Mouse (Mus musculus): ENCODE results near the gene Cnih1. TPM values are rescaled to one million over a fixed set of nuclear protein-coding genes. Genes with fewer than 3 reads are reported as not detected.
"Not testable (repeated sequence)": the region's sequence is repeated elsewhere in the genome, so short reads cannot be mapped to it uniquely, and the experiment has no call there.

Gene Cnih1
- polyA plus RNA-seq, 1 experiment from 2014 or later: 224 TPM

DNA sequence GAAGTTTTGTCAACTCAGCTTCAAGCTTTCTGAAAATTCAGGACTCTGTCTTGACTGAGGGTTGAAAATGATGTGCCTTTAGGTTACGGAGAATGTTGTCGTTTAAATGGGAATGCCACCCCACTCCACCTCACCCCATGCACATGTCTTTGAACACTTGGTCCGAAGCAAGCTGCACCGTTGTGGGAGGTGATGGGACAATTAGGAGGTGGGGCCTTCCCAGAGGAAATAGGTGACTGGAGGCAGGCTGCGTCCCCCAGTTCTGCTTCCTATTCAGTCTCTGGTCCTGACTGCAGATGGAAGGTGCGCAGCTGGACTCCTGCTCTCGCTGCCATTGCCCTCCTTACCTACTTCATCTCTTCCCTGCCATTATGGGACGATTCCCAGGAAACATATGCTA is 32.4 kb downstream of the Cnih1 start:
- H3K9ac ChIP-seq (ENCODE audit: low read length): no peak overlapping the region
- no peak overlapping the region for H3K4me3 ChIP-seq (ENCODE audit: low read depth, low read length)
- no peak for ATAC-seq (ENCODE audit: insufficient read depth, low FRiP score, low TSS enrichment)
- WGBS: 90% methylated on average over 8 of the region's 8 CpGs
- H3K27ac ChIP-seq (ENCODE audit: low read depth, low read length): no peak overlapping the region
- no peak for DNase-seq (ENCODE audit: low spot score)
- no peaks in the 10 kb centered on the region for H3K36me3 ChIP-seq (ENCODE audit: control insufficient read depth, insufficient read depth, low read length)
- H3K4me1 ChIP-seq (ENCODE audit: control insufficient read depth, insufficient read depth, low read length): peaks cover under 1% of the 10 kb centered on the region; the same call in 1 of the 2 replicates
- H3K27me3 ChIP-seq (ENCODE audit: control insufficient read depth, insufficient read depth, low read length): no peaks in the 10 kb centered on the region
- no peaks in the 10 kb centered on the region for H3K9me3 ChIP-seq (ENCODE audit: control insufficient read depth, low read length)
- no peak overlapping the region for H3K4me2 ChIP-seq (ENCODE audit: low read depth)

DNA sequence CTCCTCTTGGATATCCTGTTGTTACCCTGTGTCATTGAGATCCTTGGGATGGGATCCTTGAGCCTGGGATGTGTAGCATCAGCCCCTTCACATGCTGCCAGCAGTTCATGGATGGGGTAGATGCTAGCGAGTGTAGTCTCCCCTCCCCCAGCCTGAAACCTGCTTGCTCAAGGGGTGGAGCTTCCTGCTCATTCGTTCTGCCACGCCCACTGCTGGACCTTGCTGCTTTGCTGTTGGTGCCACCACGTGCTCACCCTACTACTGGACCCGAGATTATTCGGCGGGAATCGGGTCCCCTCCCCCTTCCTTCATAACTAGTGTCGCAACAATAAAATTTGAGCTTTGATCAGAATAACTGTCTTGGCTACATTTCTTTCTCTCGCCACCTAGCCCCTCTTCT is 33.8 kb downstream of the Cnih1 start:
- H3K27ac ChIP-seq (ENCODE audit: low read depth, low read length); DNase-seq (ENCODE audit: low spot score); H3K27me3 ChIP-seq (ENCODE audit: control insufficient read depth, insufficient read depth, low read length); H3K4me1 ChIP-seq (ENCODE audit: control insufficient read depth, insufficient read depth, low read length); H3K9ac ChIP-seq (ENCODE audit: low read length); H3K9me3 ChIP-seq (ENCODE audit: control insufficient read depth, low read length); H3K4me2 ChIP-seq (ENCODE audit: low read depth); ATAC-seq (ENCODE audit: insufficient read depth, low FRiP score, low TSS enrichment); H3K4me3 ChIP-seq (ENCODE audit: low read depth, low read length); H3K36me3 ChIP-seq (ENCODE audit: control insufficient read depth, insufficient read depth, low read length): not testable (repeated sequence)
- WGBS: 60% methylated on average over 8 of the region's 10 CpGs

GRCm38 (mm10) chr14:46745413-46745812 is 42.8 kb downstream of the Cnih1 start:
- Histone ChIP-seq H3K4me2 (ENCODE audit: low read depth) (no peak overlapping the region), H3K27me3 (ENCODE audit: control insufficient read depth, insufficient read depth, low read length) (no peaks in the 10 kb centered on the region), H3K36me3 (ENCODE audit: control insufficient read depth, insufficient read depth, low read length) (no peaks in the 10 kb centered on the region), H3K27ac (ENCODE audit: low read depth, low read length) (no peak overlapping the region), H3K9ac (ENCODE audit: low read length) (no peak overlapping the region), H3K9me3 (ENCODE audit: control insufficient read depth, low read length) (no peaks in the 10 kb centered on the region), H3K4me3 (ENCODE audit: low read depth, low read length) (no peak overlapping the region), H3K4me1 (ENCODE audit: control insufficient read depth, insufficient read depth, low read length) (no peaks in the 10 kb centered on the region)
- no peak for DNase-seq (ENCODE audit: low spot score)
- no peak for ATAC-seq (ENCODE audit: insufficient read depth, low FRiP score, low TSS enrichment)
- 90% methylated on average over 8 of the region's 8 CpGs for WGBS

- Histone ChIP-seq H3K36me3 (ENCODE audit: control insufficient read depth, insufficient read depth, low read length) (no peaks in the 10 kb centered on the region), H3K9me3 (ENCODE audit: control insufficient read depth, low read length) (no peaks in the 10 kb centered on the region), H3K27ac (ENCODE audit: low read depth, low read length) (no peak overlapping the region), H3K27me3 (ENCODE audit: control insufficient read depth, insufficient read depth, low read length) (no peaks in the 10 kb centered on the region), H3K9ac (ENCODE audit: low read length) (no peak overlapping the region), H3K4me3 (ENCODE audit: low read depth, low read length) (no peak overlapping the region), H3K4me2 (ENCODE audit: low read depth) (no peak overlapping the region), H3K4me1 (ENCODE audit: control insufficient read depth, insufficient read depth, low read length) (no peaks in the 10 kb centered on the region)
- 87% methylated on average over 2 of the region's 2 CpGs for WGBS
- DNase-seq (ENCODE audit: low spot score): no peak
- no peak for ATAC-seq (ENCODE audit: insufficient read depth, low FRiP score, low TSS enrichment)
Observed at GRCm38 (mm10) chr14:46742674-46743073, 45.5 kb downstream of the Cnih1 start.

- H3K27me3 ChIP-seq (ENCODE audit: control insufficient read depth, insufficient read depth, low read length); H3K36me3 ChIP-seq (ENCODE audit: control insufficient read depth, insufficient read depth, low read length); DNase-seq (ENCODE audit: low spot score); H3K27ac ChIP-seq (ENCODE audit: low read depth, low read length); H3K4me2 ChIP-seq (ENCODE audit: low read depth); ATAC-seq (ENCODE audit: insufficient read depth, low FRiP score, low TSS enrichment); H3K9ac ChIP-seq (ENCODE audit: low read length); H3K4me3 ChIP-seq (ENCODE audit: low read depth, low read length); H3K4me1 ChIP-seq (ENCODE audit: control insufficient read depth, insufficient read depth, low read length); H3K9me3 ChIP-seq (ENCODE audit: control insufficient read depth, low read length): not testable (repeated sequence)
Observed at GRCm38 (mm10) chr14:46737346-46737745, 50.9 kb downstream of the Cnih1 start.

DNA sequence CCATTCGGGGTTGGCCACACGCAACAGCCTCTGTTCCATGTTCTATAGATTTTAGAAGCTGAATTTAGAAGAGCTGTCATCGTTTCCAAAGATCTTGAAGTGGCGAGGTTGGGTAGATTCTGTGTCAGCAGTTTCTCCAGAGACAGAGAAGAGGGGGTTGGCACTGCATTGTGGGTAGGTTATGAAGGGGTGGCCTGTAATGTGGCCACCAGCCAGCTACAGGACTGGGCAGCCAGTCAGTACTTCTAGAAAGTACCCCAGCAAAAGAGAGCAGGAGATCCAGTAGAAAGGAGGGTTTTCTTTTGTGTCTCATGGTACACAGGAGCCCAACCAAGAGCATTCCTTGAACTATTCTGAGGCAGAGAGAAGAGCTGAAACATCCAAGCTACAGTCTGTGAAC is 51.8 kb downstream of the Cnih1 start:
- 90% methylated on average over 4 of the region's 4 CpGs for WGBS

DNA sequence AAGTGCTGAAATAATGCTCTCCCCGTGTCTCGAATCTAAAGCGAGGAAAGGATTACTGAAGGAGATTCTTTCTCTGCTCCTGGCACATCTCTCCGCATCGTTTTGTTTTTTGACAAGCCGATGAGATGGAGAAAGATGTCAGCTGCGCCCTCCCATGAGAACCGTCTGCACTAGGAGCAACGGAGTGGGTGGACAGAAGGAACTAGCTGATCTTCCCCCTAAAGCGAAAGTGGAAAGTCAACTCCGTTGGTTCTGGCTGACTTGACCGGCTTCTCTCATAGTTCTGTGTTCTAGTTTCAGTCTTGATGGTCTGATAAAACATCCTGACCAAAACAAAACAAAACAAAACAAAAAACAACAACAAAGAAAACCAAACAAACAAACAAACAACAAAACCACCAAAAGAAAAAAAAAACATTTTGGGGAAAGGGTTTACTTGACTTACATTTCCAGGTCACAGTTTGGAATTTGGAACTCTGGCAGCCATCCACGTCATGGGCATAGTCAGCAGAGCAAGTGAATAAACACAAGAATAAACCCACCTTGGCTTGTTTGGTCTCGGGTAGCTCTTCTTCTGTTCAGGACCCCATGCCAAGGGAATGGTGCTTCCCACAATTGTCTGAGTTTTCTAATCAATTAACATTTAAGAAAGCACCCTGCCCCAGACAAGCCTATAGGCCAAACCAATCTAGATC is 53.3 kb downstream of the Cnih1 start:
- no peak overlapping the region for H3K4me2 ChIP-seq (ENCODE audit: low read depth)
- ATAC-seq (ENCODE audit: insufficient read depth, low FRiP score, low TSS enrichment) (no peak), DNase-seq (ENCODE audit: low spot score) (no peak)
- H3K27me3 ChIP-seq (ENCODE audit: control insufficient read depth, insufficient read depth, low read length): no peaks in the 10 kb centered on the region
- no peak overlapping the region for H3K27ac ChIP-seq (ENCODE audit: low read depth, low read length)
- H3K36me3 ChIP-seq (ENCODE audit: control insufficient read depth, insufficient read depth, low read length): no peaks in the 10 kb centered on the region
- H3K9ac ChIP-seq (ENCODE audit: low read length): no peak overlapping the region
- H3K9me3 ChIP-seq (ENCODE audit: control insufficient read depth, low read length): no peaks in the 10 kb centered on the region
- no peaks in the 10 kb centered on the region for H3K4me1 ChIP-seq (ENCODE audit: control insufficient read depth, insufficient read depth, low read length)
- WGBS: 87% methylated on average over 14 of the region's 14 CpGs
- no peak overlapping the region for H3K4me3 ChIP-seq (ENCODE audit: low read depth, low read length)

More for the DNA sequence above, 51.8 kb downstream of the Cnih1 start:
- no peaks in the 10 kb centered on the region for H3K9me3 ChIP-seq (ENCODE audit: control insufficient read depth, low read length)
- H3K4me1 ChIP-seq (ENCODE audit: control insufficient read depth, insufficient read depth, low read length): no peaks in the 10 kb centered on the region
- no peaks in the 10 kb centered on the region for H3K36me3 ChIP-seq (ENCODE audit: control insufficient read depth, insufficient read depth, low read length)
- no peak for DNase-seq (ENCODE audit: low spot score)
- no peak overlapping the region for H3K27ac ChIP-seq (ENCODE audit: low read depth, low read length)
- no peak for ATAC-seq (ENCODE audit: insufficient read depth, low FRiP score, low TSS enrichment)
- H3K27me3 ChIP-seq (ENCODE audit: control insufficient read depth, insufficient read depth, low read length): no peaks in the 10 kb centered on the region
- H3K4me3 ChIP-seq (ENCODE audit: low read depth, low read length): no peak overlapping the region
- no peak overlapping the region for H3K4me2 ChIP-seq (ENCODE audit: low read depth)
- H3K9ac ChIP-seq (ENCODE audit: low read length): no peak overlapping the region

- Histone ChIP-seq H3K36me3 (ENCODE audit: control insufficient read depth, insufficient read depth, low read length) (no peaks in the 10 kb centered on the region), H3K4me2 (ENCODE audit: low read depth) (no peak overlapping the region), H3K4me3 (ENCODE audit: low read depth, low read length) (no peak overlapping the region), H3K27me3 (ENCODE audit: control insufficient read depth, insufficient read depth, low read length) (no peaks in the 10 kb centered on the region), H3K9me3 (ENCODE audit: control insufficient read depth, low read length) (no peaks in the 10 kb centered on the region), H3K4me1 (ENCODE audit: control insufficient read depth, insufficient read depth, low read length) (no peaks in the 10 kb centered on the region), H3K27ac (ENCODE audit: low read depth, low read length) (no peak overlapping the region), H3K9ac (ENCODE audit: low read length) (no peak overlapping the region)
- 81% methylated on average over 5 of the region's 5 CpGs for WGBS
- ATAC-seq (ENCODE audit: insufficient read depth, low FRiP score, low TSS enrichment) (no peak), DNase-seq (ENCODE audit: low spot score) (no peak)
Observed at GRCm38 (mm10) chr14:46734262-46734661, 53.9 kb downstream of the Cnih1 start.

DNA sequence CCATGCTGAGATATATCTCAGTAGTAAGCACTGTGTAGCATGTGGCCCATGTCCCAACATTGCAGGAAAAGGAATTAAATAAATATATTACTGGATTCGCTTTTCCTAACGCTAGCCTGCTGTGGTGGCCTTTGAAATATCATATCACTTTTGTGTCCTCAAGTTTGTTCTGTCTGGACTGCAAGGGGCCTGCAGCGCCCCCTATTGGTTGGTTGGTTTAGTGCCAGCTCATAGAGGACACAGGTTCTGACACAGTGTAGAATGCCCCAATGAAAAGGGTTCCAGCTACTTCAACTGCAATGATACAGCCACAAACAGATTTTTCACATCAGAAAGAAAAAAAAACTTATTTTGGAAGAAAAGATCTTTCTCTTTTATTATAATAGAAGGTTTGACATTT is 62.5 kb downstream of the Cnih1 start:
- H3K9ac ChIP-seq (ENCODE audit: low read length): no peak overlapping the region
- H3K9me3 ChIP-seq (ENCODE audit: control insufficient read depth, low read length): no peaks in the 10 kb centered on the region
- WGBS: 51% methylated on average over 3 of the region's 3 CpGs
- no peaks in the 10 kb centered on the region for H3K4me1 ChIP-seq (ENCODE audit: control insufficient read depth, insufficient read depth, low read length)
- ATAC-seq (ENCODE audit: insufficient read depth, low FRiP score, low TSS enrichment): no peak
- H3K27me3 ChIP-seq (ENCODE audit: control insufficient read depth, insufficient read depth, low read length): no peaks in the 10 kb centered on the region
- no peak overlapping the region for H3K4me2 ChIP-seq (ENCODE audit: low read depth)
- DNase-seq (ENCODE audit: low spot score): no peak
- no peak overlapping the region for H3K4me3 ChIP-seq (ENCODE audit: low read depth, low read length)
- no peak overlapping the region for H3K27ac ChIP-seq (ENCODE audit: low read depth, low read length)
- H3K36me3 ChIP-seq (ENCODE audit: control insufficient read depth, insufficient read depth, low read length): no peaks in the 10 kb centered on the region
